Mouse (Mus musculus) G1E (cell line): ENCODE measurements around the gene Asb8.

Source experiments
- CTCF ChIP-seq: IDR thresholded peaks from 2 replicates; pipeline ENCODE4 v1.5.1; 2012; ENCODE audit warnings: low read depth, low read length, inconsistent platforms, mixed read lengths
- GATA1 ChIP-seq: IDR thresholded peaks from 2 replicates; pipeline ENCODE4 v1.6.1; 2012; ENCODE audit warnings: borderline replicate concordance, low read length, inconsistent platforms, mixed read lengths
- POLR2AphosphoS5 ChIP-seq: IDR thresholded peaks from 2 replicates; pipeline ENCODE4 v1.6.1; 2012; ENCODE audit warnings: low read depth, low read length, inconsistent platforms; ENCODE audit not compliant: insufficient replicate concordance
- TAL1 ChIP-seq: conservative IDR thresholded peaks from 2 replicates; pipeline ENCODE4 v1.6.1; 2012; ENCODE audit warnings: low read depth, low read length, inconsistent platforms, mixed read lengths

DNA sequence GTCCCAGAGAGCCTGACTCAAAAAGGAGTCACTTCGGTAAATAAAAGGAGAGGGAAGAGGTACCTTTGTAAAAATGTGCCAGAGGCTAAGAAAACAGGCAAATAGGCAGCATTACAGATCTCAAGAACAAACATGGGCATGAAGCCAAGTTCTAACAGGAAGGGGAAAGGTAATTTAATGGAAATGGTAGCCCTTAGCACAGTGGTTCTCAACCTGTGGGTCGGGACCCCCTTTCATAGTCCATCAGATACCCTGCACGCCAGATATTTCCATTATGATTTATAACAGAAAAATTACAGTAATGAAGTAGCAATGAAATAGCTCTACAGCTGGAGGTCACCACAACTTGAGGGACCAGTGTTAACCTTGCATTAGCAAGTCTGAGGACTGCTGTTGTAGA is 11.9 kb upstream of the Asb8 start:
- TF ChIP-seq POLR2AphosphoS5 (no peak), CTCF (no peak), GATA1 (no peak), TAL1 (no peak)
